Mouse (Mus musculus) olfactory bulb, adult 2 months (tissue): Measurements from ENCODE around the gene Ifna16. TPM values are rescaled to one million over a fixed set of nuclear protein-coding genes. Genes with fewer than 3 reads are reported as not detected.
A peak's percentile ranks its signal among the peaks of the same experiment; 100 is the strongest.

Source experiments
- H3K27ac ChIP-seq: fragments of 200-500 bp; 2 replicates; pipeline ENCODE4 v1.5.1; 2012; ENCODE audit warnings: low read depth, low read length; ENCODE audit not compliant: insufficient read depth
- H3K4me1 ChIP-seq: fragments of 200-500 bp; 2 replicates; pipeline ENCODE4 v1.6.1; 2012; ENCODE audit warnings: low read length; ENCODE audit not compliant: control insufficient read depth, insufficient read depth
- H3K4me3 ChIP-seq: fragments of 200-500 bp; 2 replicates; pipeline ENCODE4 v1.5.1; 2012; ENCODE audit warnings: mild to moderate bottlenecking, low read depth, low read length, moderate library complexity; ENCODE audit not compliant: insufficient read depth
- CTCF ChIP-seq: fragments of 200-500 bp; IDR thresholded peaks from 2 replicates; pipeline ENCODE4 v1.5.1; 2012; ENCODE audit warnings: low read depth, mild to moderate bottlenecking, low read length, moderate library complexity; ENCODE audit not compliant: insufficient read depth
- POLR2A ChIP-seq: fragments of 200-500 bp; IDR thresholded peaks from 2 replicates; pipeline ENCODE4 v1.6.1; 2012; ENCODE audit warnings: mild to moderate bottlenecking, low read depth, low read length, moderate library complexity; ENCODE audit not compliant: insufficient read depth
- WGBS: fragments of 180-500 bp; shearing (Covaris S2); methylation state at CpG from one replicate; pipeline ENCODE4 v1.1.7; 2018; 5-methylcytosine and 5-hydroxymethylcytosine counted together
- polyA plus RNA-seq: library from polyadenylated mRNA; stranded (reverse); fragments of >200 nt; gene quantifications from 2 replicates; pipeline ENCODE4 v1.2.4, GENCODE M21; 2012; ENCODE audit warnings: low replicate concordance; ENCODE audit not compliant: missing spikeins, insufficient read depth, insufficient read length

Ifna16 gene
- polyA plus RNA-seq, 1 experiment, result not detected

DNA sequence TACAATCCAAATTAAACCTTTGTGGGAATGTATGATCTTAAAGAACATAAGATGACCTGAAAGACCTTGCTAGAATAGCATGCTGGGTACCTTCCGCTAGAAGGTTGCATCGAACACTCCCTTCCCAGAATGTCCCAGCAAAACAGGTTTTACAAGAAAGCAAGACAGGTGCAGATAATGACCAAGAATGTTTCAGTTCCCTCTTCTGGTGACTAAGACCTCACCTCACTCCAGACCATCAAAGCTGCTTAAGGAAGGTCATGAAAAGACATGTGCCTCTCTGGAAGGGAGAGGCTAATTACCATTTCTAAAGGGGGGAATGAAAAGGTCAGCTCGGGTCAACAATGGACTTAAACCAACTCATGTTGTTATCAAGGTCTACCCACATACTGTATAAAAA is 23.1 kb downstream of the Ifna16 start:
- no peak for TF ChIP-seq POLR2A
- TF ChIP-seq CTCF, result no peak
- Histone ChIP-seq H3K4me3 (no peak overlapping the region), H3K27ac (no peak overlapping the region), H3K4me1 (no peaks in the 10 kb centered on the region)
- 69% methylated on average over 3 of the region's 3 CpGs for WGBS

- no peak within 1 kb of the TSS for H3K27ac ChIP-seq
- H3K4me1 ChIP-seq, result no peaks in the 10 kb centered on the region
- 53% methylated on average over 2 of the region's 2 CpGs for WGBS
- no peak within 1 kb of the TSS for H3K4me3 ChIP-seq
- TF ChIP-seq POLR2A (no peak), CTCF (no peak)
Measured at GRCm38 (mm10) chr4:88644359-88644758, 32.4 kb downstream of the Ifna16 start, which contains the start of gene Ifna13. Gene Ifna13, minus strand, starts transcription at chr4:88644459.

GRCm38 (mm10) chr4:88642526-88642925 is 34.2 kb downstream of the Ifna16 start:
- Histone ChIP-seq H3K27ac (no peak overlapping the region), H3K4me3 (no peak overlapping the region), H3K4me1 (no peaks in the 10 kb centered on the region)
- WGBS, result 27% methylated on average over 2 of the region's 2 CpGs
- no peak for TF ChIP-seq CTCF
- no peak for TF ChIP-seq POLR2A

DNA sequence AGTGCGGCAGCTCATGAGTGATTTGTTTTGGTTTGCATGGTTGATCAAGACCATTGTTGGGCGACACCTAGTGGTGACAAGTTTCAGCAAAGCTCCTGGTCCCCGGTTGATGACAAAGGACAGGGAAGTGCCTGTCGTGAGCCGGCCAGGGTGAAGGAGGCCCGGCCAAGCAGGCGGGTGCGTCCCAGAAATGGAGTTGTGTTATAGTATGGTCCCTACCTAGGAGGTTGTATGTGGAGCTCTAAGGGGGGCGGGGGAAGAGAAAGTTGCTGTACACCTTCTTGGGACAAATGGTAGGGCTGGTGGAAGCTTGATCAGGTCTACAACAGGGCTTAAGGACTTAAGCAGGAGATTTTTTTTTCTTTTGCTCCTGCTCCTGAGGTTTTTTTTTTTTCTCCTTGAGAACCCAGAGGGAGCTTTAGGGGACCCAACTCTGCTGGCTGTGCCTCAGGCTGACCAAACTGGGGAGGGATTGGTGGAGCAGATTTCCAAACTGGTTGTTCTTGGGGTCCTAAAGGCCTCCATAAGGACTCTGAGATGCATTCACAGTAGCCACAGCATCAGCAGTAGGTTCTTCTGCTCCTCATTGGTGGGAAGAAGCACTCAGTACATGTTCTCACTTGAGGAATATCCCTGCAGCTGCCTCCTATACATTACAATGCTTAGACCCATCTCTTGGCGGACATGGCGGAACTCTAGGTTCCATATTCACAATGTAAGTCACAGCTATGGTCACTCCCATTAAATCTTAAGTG is 35.5 kb downstream of the Ifna16 start:
- Histone ChIP-seq H3K27ac (no peak overlapping the region), H3K4me3 (peak overlapping the region; percentile 46), H3K4me1 (no peaks in the 10 kb centered on the region)
- 7% methylated on average over 11 of the region's 11 CpGs for WGBS
- TF ChIP-seq POLR2A (no peak), CTCF (peak; percentile 96)

GRCm38 (mm10) chr4:88640704-88641076 is 36.0 kb downstream of the Ifna16 start:
- H3K27ac ChIP-seq, result no peak overlapping the region
- WGBS, result 38% methylated on average over 8 of the region's 8 CpGs
- TF ChIP-seq CTCF (no peak), POLR2A (no peak)
- H3K4me3 ChIP-seq, result peak overlapping the region; percentile 46
- H3K4me1 ChIP-seq, result no peaks in the 10 kb centered on the region

DNA sequence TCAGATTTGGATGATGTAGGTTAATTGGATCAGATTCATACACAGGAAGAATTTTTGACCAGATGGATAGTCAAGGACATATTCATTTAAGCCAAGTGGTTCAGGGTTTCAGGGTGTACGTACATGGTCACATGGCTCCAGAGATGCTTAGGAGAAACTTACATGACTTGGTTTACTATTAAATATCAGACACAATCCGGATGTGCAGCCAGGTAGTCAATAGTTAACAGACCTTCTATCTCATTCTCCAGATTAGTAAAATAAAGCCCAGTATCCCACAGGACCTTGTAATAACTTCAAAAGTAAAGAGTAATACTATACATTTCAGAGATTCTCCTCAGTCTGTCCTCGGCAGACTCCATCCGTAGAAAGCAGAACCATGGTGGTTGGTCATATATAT is 42.4 kb downstream of the Ifna16 start, which contains the start of gene C87499:
Gene C87499, minus strand, starts transcription at position 101 of the 400 bp plus-strand sequence.
- no peak for TF ChIP-seq CTCF
- TF ChIP-seq POLR2A, result no peak
- WGBS, result 91% methylated on average over 4 of the region's 4 CpGs
- Histone ChIP-seq H3K4me1 (no peaks in the 10 kb centered on the region), H3K4me3 (no peak within 1 kb of the TSS), H3K27ac (no peak within 1 kb of the TSS)

Other genes starting within 250 kb of the Ifna16 start
- gene Hacd4, start 238.0 kb downstream of the Ifna16 start, polyA plus RNA-seq, result not detected in 2 replicates
- gene Ifnb1, start 154.2 kb downstream of the Ifna16 start, polyA plus RNA-seq, result not detected in 2 replicates
- not detected in 2 replicates for gene Ifna15, start 118.7 kb downstream of the Ifna16 start, polyA plus RNA-seq
- not detected in 2 replicates for gene Ifna14, start 105.1 kb downstream of the Ifna16 start, polyA plus RNA-seq
- not detected in 2 replicates for gene Ifna9, start 84.5 kb downstream of the Ifna16 start, polyA plus RNA-seq
- not detected in 2 replicates for gene Ifna12, start 73.5 kb downstream of the Ifna16 start, polyA plus RNA-seq
- gene C87499, start 42.5 kb downstream of the Ifna16 start, polyA plus RNA-seq, result not detected in 2 replicates
- not detected in 2 replicates for gene Ifna13, start 32.5 kb downstream of the Ifna16 start, polyA plus RNA-seq
- not detected in 2 replicates for gene Ifna2, start 7.0 kb upstream of the Ifna16 start, polyA plus RNA-seq
- not detected in 2 replicates for gene Ifnab, start 14.4 kb upstream of the Ifna16 start, polyA plus RNA-seq
- gene Gm26566, start 44.9 kb upstream of the Ifna16 start, polyA plus RNA-seq, result not detected in 2 replicates
- gene Klhl9, start 45.5 kb upstream of the Ifna16 start, polyA plus RNA-seq, result not detected in 2 replicates
- not detected in 2 replicates for gene Gm13271, start 77.9 kb upstream of the Ifna16 start, polyA plus RNA-seq
- not detected in 2 replicates for gene Gm13283, start 83.2 kb upstream of the Ifna16 start, polyA plus RNA-seq
- not detected in 2 replicates for gene Gm13290, start 96.9 kb upstream of the Ifna16 start, polyA plus RNA-seq
- not detected in 2 replicates for gene Gm13289, start 100.0 kb upstream of the Ifna16 start, polyA plus RNA-seq
- not detected in 2 replicates for gene Gm13272, start 102.9 kb upstream of the Ifna16 start, polyA plus RNA-seq
- not detected in 2 replicates for gene Ifnz, start 105.2 kb upstream of the Ifna16 start, polyA plus RNA-seq
- not detected in 2 replicates for gene Gm13276, start 108.8 kb upstream of the Ifna16 start, polyA plus RNA-seq
- not detected in 2 replicates for gene Gm13277, start 111.7 kb upstream of the Ifna16 start, polyA plus RNA-seq
- gene Gm13278, start 114.6 kb upstream of the Ifna16 start, polyA plus RNA-seq, result not detected in 2 replicates
- not detected in 2 replicates for gene Gm13275, start 117.6 kb upstream of the Ifna16 start, polyA plus RNA-seq
- gene Gm13279, start 120.5 kb upstream of the Ifna16 start, polyA plus RNA-seq, result not detected in 2 replicates
- not detected in 2 replicates for gene Gm13285, start 122.7 kb upstream of the Ifna16 start, polyA plus RNA-seq
- gene Gm13287, start 126.3 kb upstream of the Ifna16 start, polyA plus RNA-seq, result not detected in 2 replicates
- not detected in 2 replicates for gene Gm13288, start 128.6 kb upstream of the Ifna16 start, polyA plus RNA-seq
- gene Ifna7, start 139.3 kb upstream of the Ifna16 start, polyA plus RNA-seq, result not detected in 2 replicates
- not detected in 2 replicates for gene Ifna11, start 143.0 kb upstream of the Ifna16 start, polyA plus RNA-seq
- gene Ifna6, start 150.5 kb upstream of the Ifna16 start, polyA plus RNA-seq, result not detected in 2 replicates
- not detected in 2 replicates for gene Ifna5, start 158.6 kb upstream of the Ifna16 start, polyA plus RNA-seq
- not detected in 2 replicates for gene Ifna4, start 164.9 kb upstream of the Ifna16 start, polyA plus RNA-seq
- not detected in 2 replicates for gene Ifna1, start 173.2 kb upstream of the Ifna16 start, polyA plus RNA-seq
- not detected in 2 replicates for gene Ifne, start 203.3 kb upstream of the Ifna16 start, polyA plus RNA-seq